Mouse (Mus musculus) adrenal gland, adult 8-10 months (tissue): ENCODE results near the gene Gm10670. TPM values are rescaled to one million over a fixed set of nuclear protein-coding genes. Genes with fewer than 3 reads are reported as not detected.
"Not testable (repeated sequence)": the region's sequence is repeated elsewhere in the genome, so short reads cannot be mapped to it uniquely, and the experiment has no call there.

Experiments used
- DNase-seq: peaks from one replicate; pipeline ENCODE4 v3.0.0; 2022
- total RNA-seq, 4 experiments: library from RNA; stranded (reverse); gene quantifications; 2 replicates each; pipeline ENCODE4 v1.2.4; 2022

The Gm10670 gene
- not detected for total RNA-seq

DNA sequence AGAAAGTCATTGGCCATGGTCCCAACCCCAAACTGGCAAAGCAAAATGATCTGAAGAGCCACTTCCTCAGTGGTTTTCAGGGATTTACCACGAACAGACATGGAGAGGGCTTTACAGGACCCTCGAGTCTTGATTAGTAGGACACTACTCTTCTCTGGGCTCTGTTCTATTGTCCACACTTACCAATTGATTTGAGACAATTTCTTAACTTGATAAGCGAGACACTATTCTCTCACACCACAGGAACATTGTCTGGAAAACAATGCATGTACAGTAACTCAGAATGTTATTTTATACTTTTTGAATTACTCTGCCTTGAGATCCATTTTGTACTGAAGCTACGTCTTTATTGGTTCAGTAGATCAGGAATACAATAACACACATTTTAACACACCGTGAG is at the start of gene Gm10670:
TSS of gene Gm10670 (minus strand) at position 101 of the 400 bp plus-strand sequence.
- DNase-seq, result not testable (repeated sequence)

DNA sequence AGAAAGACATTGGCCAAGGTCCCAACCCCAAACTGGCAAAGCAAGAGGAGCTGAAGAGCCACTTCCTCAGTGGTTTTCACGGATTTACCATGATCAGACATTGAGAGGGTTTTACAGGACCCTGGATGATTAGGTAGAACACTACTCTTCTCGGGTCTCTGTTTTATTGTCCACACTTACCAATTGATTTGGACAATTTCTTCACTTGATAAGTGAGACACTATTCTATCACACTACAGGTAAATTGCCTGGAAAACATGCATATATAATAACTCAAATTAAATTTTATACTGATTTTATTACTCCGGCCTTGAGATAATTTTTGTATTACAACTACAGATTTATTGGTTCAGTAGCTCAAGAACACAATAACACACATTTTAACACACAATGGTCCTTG is 35.7 kb upstream of the Gm10670 start, which contains the start of gene Vmn1r103:
TSS of gene Vmn1r103 (minus strand) at position 101 of the 400 bp plus-strand sequence.
- not testable (repeated sequence) for DNase-seq

DNA sequence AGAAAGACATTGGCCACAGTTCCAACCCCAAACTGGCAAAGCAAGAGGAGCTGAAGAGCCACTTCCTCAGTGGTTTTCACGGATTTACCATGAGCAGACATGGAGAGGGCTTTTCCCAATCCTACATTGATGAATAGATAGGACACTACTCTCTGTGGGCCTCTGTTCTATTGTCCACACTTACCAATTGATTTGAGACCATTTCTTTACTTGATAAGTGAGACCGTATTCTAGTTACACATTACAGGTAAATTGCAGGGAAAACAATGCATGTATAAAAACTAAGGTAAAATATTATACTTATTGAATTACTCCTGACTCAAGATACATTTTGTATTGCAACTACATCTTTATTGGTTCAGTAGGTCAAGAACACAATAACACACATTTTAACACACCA is 32.2 kb downstream of the Gm10670 start, which contains the start of gene Vmn1r101:
TSS of gene Vmn1r101 (minus strand) at position 101 of the 400 bp plus-strand sequence.
- not testable (repeated sequence) for DNase-seq

Other genes with a start within 250 kb of the Gm10670 start
- not detected for gene Gm4498, start 241.1 kb downstream of the Gm10670 start, total RNA-seq
- not detected for gene Gm5890, start 212.1 kb downstream of the Gm10670 start, total RNA-seq
- gene Gm4133, start 140.9 kb downstream of the Gm10670 start, total RNA-seq, result not detected
- not detected for gene Gm5728, start 99.5 kb downstream of the Gm10670 start, total RNA-seq
- not detected for gene Vmn1r100, start 57.0 kb downstream of the Gm10670 start, total RNA-seq
- gene Vmn1r101, start 32.3 kb downstream of the Gm10670 start, total RNA-seq, result not detected
- not detected for gene Vmn1r103, start 35.6 kb upstream of the Gm10670 start, total RNA-seq
- gene Vmn1r104, start 58.9 kb upstream of the Gm10670 start, total RNA-seq, result not detected
- not detected for gene Gm5726, start 70.8 kb upstream of the Gm10670 start, total RNA-seq
- not detected for gene Gm4141, start 101.3 kb upstream of the Gm10670 start, total RNA-seq
- not detected for gene Gm4513, start 124.1 kb upstream of the Gm10670 start, total RNA-seq
- gene Vmn1r107, start 194.0 kb upstream of the Gm10670 start, total RNA-seq, result not detected
- not detected for gene Vmn1r111, start 228.3 kb upstream of the Gm10670 start, total RNA-seq